Mouse (Mus musculus) small intestine, adult 2 months (tissue): ENCODE data around the gene Cpb2. TPM values are rescaled to one million over a fixed set of nuclear protein-coding genes. Genes with fewer than 3 reads are reported as not detected.
A peak's percentile ranks its signal among the peaks of the same experiment; 100 is the strongest.

Experiments
- H3K27ac ChIP-seq: fragments of 200-500 bp; 2 replicates; pipeline ENCODE4 v1.5.1; 2012; ENCODE audit warnings: low read depth, low read length, control low read depth, inconsistent platforms; ENCODE audit not compliant: insufficient read depth
- H3K27me3 ChIP-seq: fragments of 200-500 bp; 2 replicates; pipeline ENCODE4 v1.6.1; 2012; ENCODE audit warnings: mild to moderate bottlenecking, moderate library complexity, low read length, inconsistent platforms; ENCODE audit not compliant: control insufficient read depth, insufficient read depth
- H3K36me3 ChIP-seq: fragments of 200-500 bp; 2 replicates; pipeline ENCODE4 v1.6.1; 2012; ENCODE audit warnings: mild to moderate bottlenecking, low read length, control low read depth, inconsistent platforms; ENCODE audit not compliant: control insufficient read depth, insufficient read depth
- H3K4me1 ChIP-seq: fragments of 200-500 bp; 2 replicates; pipeline ENCODE4 v1.6.1; 2012; ENCODE audit warnings: low read length, inconsistent platforms, mixed read lengths; ENCODE audit not compliant: control insufficient read depth, insufficient read depth, insufficient read length
- H3K4me3 ChIP-seq: fragments of 200-500 bp; 2 replicates; pipeline ENCODE4 v1.5.1; 2012; ENCODE audit warnings: low read depth, mild to moderate bottlenecking, control low read depth, inconsistent platforms, low read length, moderate library complexity
- CTCF ChIP-seq: fragments of 200-500 bp; IDR thresholded peaks from 2 replicates; pipeline ENCODE4 v1.5.1; 2012; ENCODE audit warnings: low read depth, mild to moderate bottlenecking, control low read depth, inconsistent platforms, low read length, moderate library complexity, mixed read lengths; ENCODE audit not compliant: insufficient replicate concordance, insufficient read length; ENCODE audit errors: extremely low read depth
- POLR2A ChIP-seq: fragments of 200-500 bp; IDR thresholded peaks from 2 replicates; pipeline ENCODE4 v1.6.1; 2012; ENCODE audit warnings: low read depth, mild to moderate bottlenecking, control low read depth, inconsistent platforms, low read length, moderate library complexity
- WGBS: fragments of 180-500 bp; shearing (Covaris S2); methylation state at CpG from one replicate; pipeline ENCODE4 v1.1.7; 2018; 5-methylcytosine and 5-hydroxymethylcytosine counted together
- polyA plus RNA-seq: library from polyadenylated mRNA; depleted of rRNA; stranded (reverse); fragments of >200 nt; gene quantifications from 2 replicates; pipeline ENCODE4 v1.2.3, GENCODE M21; 2012

The Cpb2 gene
- polyA plus RNA-seq, 1 experiment = not detected

DNA sequence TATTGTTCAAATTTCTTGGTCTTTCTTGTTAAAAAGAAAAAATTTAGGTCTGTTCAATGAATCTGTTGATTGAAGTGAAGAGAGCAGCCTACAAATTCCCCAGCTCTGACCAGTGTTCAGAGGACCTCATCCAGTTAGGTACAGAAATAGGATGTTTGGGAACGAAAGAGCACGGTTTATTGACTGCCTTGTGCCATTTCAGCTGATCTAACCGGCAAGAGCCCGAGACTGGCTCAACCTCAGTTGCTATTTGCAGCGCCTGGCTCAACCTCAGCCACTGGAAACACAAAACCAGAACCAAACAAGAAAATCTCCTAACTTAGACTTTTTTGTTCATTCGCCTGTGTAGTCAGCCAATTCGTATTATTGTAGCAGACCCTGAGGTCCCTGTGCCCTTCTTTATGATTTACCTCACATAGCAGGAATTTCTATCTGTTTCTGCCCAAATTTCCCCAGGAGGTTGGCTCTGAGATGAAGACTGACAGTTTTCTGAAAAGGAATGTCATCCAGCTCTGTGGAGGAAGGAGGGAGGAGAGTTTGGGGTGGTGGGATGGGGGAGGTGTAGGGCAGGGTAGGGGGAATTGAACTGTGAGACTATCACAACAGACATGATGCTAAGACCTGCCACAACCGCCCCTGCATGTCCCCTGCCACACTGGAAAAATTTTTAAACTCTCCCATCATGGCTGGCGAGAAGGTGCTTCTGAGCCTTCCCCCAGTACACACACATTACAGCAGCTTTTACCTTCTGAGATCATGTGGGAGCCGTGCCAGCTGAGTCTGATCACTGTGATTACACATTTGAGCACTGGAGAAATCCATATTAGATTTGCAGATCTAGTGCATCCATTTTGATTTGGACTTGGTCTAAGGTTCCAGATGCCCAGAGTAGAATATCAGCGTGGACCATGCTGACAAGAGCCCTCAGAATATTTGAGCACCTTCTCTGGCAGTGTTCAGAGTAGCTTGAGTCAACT is 4.2 kb downstream of the Cpb2 start:
- WGBS = 80% methylated on average over 11 of the region's 11 CpGs
- H3K36me3 ChIP-seq = no peaks in the 10 kb centered on the region
- no peak overlapping the region for H3K4me3 ChIP-seq
- no peak overlapping the region for H3K27ac ChIP-seq
- TF ChIP-seq POLR2A (no peak), CTCF (no peak)
- no peaks in the 10 kb centered on the region for H3K27me3 ChIP-seq
- H3K4me1 ChIP-seq = no peaks in the 10 kb centered on the region

DNA sequence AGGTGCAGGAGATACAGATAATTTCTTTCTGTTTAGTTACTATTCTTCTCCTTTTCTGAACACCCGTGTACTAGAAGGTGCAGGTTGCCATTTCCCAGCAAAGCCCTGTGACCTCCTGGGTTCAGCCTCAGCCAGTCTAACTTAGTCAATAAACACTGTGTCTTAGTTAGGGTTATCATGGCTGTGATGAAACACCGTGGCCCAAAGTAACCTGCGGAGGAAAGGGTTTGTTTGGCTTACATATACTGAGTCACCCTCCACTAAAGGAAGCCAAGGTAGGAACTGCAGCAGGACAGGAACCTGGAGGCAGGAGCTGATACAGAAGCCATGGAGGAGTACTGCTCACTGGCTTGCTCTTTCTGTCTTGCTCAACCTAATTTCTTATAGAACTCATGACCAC is 8.3 kb downstream of the Cpb2 start:
- Histone ChIP-seq H3K27ac (no peak overlapping the region), H3K36me3 (no peaks in the 10 kb centered on the region), H3K4me3 (no peak overlapping the region), H3K27me3 (no peaks in the 10 kb centered on the region), H3K4me1 (no peaks in the 10 kb centered on the region)
- WGBS = 67% methylated on average over 3 of the region's 3 CpGs
- TF ChIP-seq POLR2A (no peak), CTCF (no peak)

DNA sequence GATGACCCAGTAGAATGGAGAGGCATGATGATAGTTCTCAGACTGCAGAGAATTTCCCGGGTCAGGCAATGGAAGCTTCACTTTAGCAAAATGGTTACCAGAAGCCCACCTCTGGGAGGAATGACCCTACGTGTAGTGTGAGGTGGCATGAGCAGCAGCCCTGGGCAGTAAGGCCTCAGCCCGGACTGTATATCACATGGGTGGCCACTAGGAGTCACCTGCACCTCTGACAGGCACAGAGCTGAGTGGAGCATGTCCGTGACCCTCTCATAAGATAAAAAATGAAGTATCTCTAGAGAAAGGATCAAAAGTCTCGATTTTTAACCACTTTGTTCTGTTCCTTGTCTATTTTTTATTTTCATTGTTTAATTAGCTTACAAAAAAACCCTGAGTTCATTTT is 14.4 kb downstream of the Cpb2 start:
- H3K4me1 ChIP-seq = no peaks in the 10 kb centered on the region
- H3K4me3 ChIP-seq = no peak overlapping the region
- no peak overlapping the region for H3K27ac ChIP-seq
- TF ChIP-seq POLR2A (no peak), CTCF (peak; percentile 40; the same call in 1 of the 2 replicates)
- WGBS = 35% methylated on average over 5 of the region's 5 CpGs
- H3K36me3 ChIP-seq = no peaks in the 10 kb centered on the region
- no peaks in the 10 kb centered on the region for H3K27me3 ChIP-seq

DNA sequence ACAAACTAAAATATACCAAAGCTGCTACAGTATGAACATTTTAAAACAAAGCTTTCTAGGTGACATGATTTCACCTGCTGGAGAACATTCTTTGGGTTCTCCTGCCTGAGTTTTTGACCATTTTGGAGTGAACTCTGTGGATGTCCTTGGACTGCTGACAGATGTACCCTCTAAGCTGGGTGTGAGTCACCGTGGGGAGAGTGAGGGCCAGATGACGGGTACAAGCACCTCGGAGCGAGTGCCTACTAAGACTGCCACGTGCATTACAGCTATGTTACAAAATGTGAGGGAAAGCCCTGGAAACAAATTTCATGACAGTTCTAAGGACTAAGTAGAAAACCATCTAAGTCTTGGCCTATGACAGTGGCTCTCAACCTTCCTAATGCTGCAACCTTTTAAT is 27.4 kb downstream of the Cpb2 start:
- Histone ChIP-seq H3K36me3 (no peaks in the 10 kb centered on the region), H3K27ac (no peak overlapping the region), H3K4me1 (no peaks in the 10 kb centered on the region), H3K27me3 (no peaks in the 10 kb centered on the region), H3K4me3 (no peak overlapping the region)
- 82% methylated on average over 5 of the region's 5 CpGs for WGBS
- TF ChIP-seq POLR2A (no peak), CTCF (no peak)

DNA sequence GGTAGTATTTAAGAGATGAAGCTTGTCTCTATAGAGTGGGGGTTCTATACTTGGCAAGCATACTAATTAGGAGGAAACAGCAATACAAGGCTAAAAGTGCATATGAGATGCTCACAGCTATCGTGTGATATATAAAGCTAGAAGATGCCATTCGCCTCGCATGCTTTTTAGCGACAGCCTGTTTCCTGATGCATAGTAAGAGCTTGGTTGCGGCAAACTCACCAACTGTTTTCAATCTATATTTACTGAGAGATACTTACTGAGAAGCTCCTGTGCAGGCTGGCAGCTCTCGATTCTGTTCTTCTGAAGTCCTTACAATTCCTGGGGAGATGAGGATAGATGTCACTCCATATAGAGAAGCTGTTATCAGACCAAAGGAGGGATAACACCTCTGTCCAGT is 37.6 kb downstream of the Cpb2 start:
- H3K4me1 ChIP-seq = no peaks in the 10 kb centered on the region
- H3K4me3 ChIP-seq = no peak overlapping the region
- H3K27me3 ChIP-seq = no peaks in the 10 kb centered on the region
- H3K27ac ChIP-seq = no peak overlapping the region
- 86% methylated on average over 6 of the region's 6 CpGs for WGBS
- TF ChIP-seq CTCF (no peak), POLR2A (no peak)
- H3K36me3 ChIP-seq = no peaks in the 10 kb centered on the region

DNA sequence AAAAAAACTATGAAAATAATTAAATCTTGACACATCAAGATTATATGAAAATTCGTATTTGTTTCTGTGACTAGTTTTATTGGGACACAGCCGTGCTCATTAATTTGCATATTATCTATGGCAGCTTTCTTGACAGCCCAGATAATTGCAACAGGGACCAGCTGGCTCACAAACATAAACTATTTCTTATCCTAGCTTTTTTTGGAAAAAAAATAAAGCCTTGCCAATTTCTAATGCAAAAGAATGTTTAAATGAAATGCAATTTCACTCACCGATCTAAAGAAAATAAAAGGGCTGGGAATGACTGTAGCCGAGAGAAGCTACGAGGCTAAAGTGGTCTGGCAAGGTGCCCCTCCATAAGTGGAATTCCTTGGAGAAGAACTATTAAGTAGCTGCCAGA is 38.3 kb downstream of the Cpb2 start:
- 71% methylated on average over 5 of the region's 5 CpGs for WGBS
- no peak overlapping the region for H3K27ac ChIP-seq
- no peaks in the 10 kb centered on the region for H3K36me3 ChIP-seq
- TF ChIP-seq CTCF (no peak), POLR2A (no peak)
- H3K4me1 ChIP-seq = no peaks in the 10 kb centered on the region
- H3K4me3 ChIP-seq = no peak overlapping the region
- H3K27me3 ChIP-seq = no peaks in the 10 kb centered on the region

DNA sequence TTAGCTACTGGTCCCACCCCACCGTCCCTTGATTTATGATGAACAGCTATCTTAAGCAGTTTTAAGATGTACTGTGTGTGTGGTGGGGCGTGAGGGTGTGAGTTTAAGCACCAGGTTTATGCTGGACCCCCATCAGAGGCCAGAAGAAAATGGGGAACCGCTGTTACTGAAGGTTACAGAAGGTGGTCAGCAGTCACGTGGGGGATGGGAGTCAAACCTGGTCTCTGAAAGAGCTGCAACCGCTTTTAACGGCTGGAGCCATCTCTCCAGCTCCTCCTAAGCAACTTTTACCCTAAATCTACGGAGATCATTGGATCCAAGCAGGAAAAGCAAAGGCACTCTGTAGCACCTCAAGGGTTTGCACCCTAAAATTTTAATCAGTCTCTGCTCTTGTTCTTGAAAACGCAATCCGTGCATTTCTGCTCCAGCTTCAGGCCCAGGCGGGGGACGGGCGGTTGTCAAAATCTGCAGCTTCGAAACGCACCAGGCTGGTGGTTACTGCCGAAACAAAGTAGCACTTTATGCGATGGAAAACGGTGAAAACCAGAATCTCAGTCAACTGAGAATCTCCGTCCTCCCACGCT is 41.6 kb downstream of the Cpb2 start:
- TF ChIP-seq CTCF (no peak), POLR2A (no peak)
- 5% methylated on average over 19 of the region's 19 CpGs for WGBS
- no peak overlapping the region for H3K27ac ChIP-seq

More for the DNA sequence above, 41.6 kb downstream of the Cpb2 start:
- Histone ChIP-seq H3K36me3 (no peaks in the 10 kb centered on the region), H3K4me1 (peaks cover 2% of the 10 kb centered on the region; the same call in 1 of the 2 replicates), H3K4me3 (peak overlapping the region; percentile 93), H3K27me3 (no peaks in the 10 kb centered on the region)
